Mouse (Mus musculus) CD4-positive helper T cell, adult 2 months (primary cell): ENCODE measurements around the gene Ggct.
"Not testable (repeated sequence)": the region's sequence is repeated elsewhere in the genome, so short reads cannot be mapped to it uniquely, and the experiment has no call there.

Experiments used
- DNase-seq: peaks from one replicate; pipeline ENCODE4 v3.0.0-alpha.2; 2012; ENCODE audit warnings: low read depth, missing footprints, low spot score

Gene Ggct

GRCm38 (mm10) chr6:54996361-54996760 is 3.6 kb upstream of the Ggct start:
- DNase-seq: no peak

GRCm38 (mm10) chr6:54992141-54992540 is 609 bp downstream of the Ggct start:
- no peak for DNase-seq

GRCm38 (mm10) chr6:54991189-54991588 is 1.6 kb downstream of the Ggct start:
- peak; percentile 40 for DNase-seq

DNA sequence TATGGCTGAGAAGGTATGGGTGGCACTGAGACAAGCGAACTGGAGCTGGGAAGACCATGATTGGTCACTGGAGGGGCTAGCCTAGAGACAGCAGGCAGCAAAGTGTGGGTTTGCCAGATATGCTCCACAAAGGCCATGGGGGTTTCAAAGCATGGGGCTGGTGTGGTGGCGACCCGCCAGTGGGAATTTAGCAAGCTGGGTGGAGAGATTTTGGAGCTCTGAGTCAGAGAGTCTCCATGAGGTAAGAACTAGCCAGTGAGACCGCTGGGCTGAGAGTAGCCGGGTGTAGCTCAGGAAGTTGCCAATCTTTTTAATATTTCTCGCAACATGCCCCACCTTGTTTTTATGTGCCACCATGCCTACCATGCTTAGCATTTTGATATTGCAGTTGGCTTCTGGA is 4.6 kb downstream of the Ggct start:
- no peak for DNase-seq

DNA sequence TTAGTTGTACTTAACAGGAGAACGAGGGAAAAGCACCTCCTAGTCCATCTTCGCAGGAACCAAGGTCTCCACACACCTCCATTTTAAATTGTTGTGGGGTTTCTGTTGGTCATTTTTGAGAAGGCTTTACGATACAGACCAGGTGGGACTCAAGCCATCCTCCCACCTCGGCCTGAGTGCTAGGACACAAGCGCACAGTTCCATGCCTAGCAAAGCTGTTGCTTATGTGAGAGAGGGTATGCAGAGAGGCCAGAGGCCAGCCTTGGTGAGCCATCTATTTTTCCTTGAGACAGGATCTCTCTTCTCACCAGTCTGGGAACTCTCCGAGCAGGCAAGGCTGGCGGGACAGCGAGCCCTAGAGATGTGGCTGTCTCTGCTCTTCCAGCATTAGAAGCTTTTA is 8.7 kb downstream of the Ggct start:
- no peak for DNase-seq

GRCm38 (mm10) chr6:54983526-54984050 is 9.2 kb downstream of the Ggct start:
- DNase-seq: no peak

- no peak for DNase-seq
Measured at GRCm38 (mm10) chr6:54979426-54979825, 13.3 kb downstream of the Ggct start.

GRCm38 (mm10) chr6:54975616-54976015 is 17.1 kb downstream of the Ggct start:
- DNase-seq: no peak

DNA sequence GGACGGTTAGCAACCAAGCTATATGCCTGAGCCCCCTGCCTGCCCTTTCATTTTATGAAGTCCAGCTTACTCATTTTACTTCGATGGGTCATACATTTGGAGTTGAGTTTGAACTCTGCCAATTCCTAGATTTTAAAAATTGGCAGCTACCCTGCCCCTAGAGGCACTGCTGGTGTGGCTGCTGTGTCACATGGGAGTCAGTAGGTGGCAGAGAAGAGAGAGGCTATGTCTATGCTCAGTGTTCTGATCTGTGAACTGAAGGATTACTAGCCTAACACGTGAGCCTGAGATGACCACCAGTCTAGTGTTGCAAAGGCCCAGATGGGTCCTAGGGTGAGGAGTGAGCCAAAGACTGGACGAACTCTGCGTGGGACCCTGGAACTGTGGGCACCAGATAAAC is 18.2 kb downstream of the Ggct start:
- DNase-seq: peak; percentile 42

DNA sequence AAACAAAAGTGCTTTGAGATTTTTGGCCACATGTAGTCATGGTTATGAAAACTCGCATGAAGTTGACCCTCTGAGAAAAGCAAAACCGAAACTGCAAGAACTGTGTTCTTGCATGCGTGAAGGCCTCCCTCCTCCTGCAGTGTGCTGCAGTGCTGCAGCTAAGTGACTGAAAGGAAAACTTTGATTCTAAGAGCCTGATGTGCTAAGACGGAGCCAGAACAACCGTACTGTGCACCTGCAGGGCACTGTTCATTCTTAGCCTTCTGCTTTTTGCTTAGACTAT is 19.9 kb downstream of the Ggct start:
- peak; percentile 76 for DNase-seq

DNA sequence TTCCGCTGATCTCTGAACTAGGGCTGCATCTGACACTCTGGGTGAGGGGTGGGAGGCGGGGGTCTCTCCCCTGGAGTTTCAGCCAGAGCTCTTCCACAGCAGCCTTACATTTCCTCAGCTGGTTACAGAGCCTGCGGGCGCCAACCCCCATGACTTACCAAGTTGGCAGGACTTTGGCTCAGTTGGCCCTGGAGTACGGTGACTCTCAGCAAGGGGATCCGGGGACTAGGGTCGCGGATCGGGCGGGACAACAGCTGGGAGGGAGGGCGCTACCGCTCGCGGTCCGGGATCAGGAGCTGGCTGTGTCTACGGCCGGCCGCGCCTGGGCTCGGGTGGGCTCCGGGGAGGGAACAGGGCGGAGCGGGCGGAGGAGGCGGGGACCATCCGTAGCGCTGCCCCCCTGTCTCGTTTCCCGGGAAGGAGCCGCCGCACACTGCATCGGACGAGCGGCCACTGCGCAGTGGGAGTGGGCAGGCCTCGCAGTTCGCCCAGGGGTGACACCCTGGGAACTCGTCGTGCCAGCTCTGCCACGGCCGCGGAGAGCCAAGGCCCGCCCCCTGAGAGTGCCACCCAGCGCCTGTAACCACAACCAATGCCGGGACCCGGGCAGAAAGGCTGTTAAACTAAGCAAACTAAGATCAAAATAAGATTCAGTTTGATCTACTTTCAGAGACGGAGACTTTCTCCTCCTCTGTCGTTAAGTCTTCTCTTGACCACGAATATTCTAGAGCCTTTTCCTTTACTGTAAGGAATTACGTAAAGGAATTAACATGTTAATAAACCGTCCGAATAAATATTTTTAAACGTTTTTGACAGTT is 20.4 kb downstream of the Ggct start, which contains the start of gene Nod1:
Gene Nod1, minus strand, starts transcription at position 502 of the 818 bp plus-strand sequence.
- DNase-seq: peak; percentile 81

- no peak for DNase-seq
Measured at GRCm38 (mm10) chr6:54971731-54972110, 21.0 kb downstream of the Ggct start.

DNA sequence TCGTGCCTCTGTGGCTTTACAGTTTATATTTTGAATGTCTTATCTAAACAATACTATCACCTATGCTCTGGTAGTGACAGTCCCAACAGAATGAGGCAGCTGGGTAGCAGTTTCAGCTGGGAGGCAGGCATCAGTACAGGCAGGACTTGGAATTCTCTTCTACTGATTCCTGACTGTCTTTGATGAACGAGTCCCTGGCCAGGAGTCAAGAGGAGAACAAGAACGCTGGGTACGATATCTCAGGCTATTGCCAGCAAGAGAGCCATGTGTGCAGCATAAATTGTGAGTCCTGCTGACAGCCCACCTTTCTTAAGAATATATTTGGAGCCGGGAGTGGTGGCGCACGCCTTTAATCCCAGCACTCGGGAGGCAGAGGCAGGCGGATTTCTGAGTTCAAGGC is 22.2 kb downstream of the Ggct start:
- DNase-seq: no peak

GRCm38 (mm10) chr6:54969801-54970200 is 22.9 kb downstream of the Ggct start:
- DNase-seq: no peak

DNA sequence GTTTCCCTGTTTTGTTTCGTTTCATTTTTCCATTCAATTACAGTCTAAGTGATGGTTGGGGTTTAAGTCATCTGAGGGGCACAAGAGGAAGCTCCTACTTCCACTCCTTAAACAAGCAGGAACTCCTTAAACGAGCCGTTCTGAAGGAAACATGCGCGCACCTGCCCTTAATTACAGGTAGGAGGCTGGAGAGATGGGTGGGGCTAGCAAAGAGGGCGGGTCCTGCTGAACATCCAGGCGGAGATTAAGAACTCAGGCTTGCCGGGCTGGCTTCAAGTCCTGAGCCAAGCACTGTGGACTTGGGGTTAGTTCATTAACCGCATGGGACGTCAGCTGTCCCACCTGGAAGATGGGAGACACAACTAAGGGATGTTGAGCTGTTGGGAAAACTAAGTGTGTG is 25.2 kb downstream of the Ggct start:
- no peak for DNase-seq

GRCm38 (mm10) chr6:54965234-54965633 is 27.5 kb downstream of the Ggct start:
- peak; percentile 72 for DNase-seq

GRCm38 (mm10) chr6:54964755-54965154 is 28.0 kb downstream of the Ggct start:
- DNase-seq: peak; percentile 68

- no peak for DNase-seq
Measured at GRCm38 (mm10) chr6:54963599-54963998, 29.2 kb downstream of the Ggct start.

DNA sequence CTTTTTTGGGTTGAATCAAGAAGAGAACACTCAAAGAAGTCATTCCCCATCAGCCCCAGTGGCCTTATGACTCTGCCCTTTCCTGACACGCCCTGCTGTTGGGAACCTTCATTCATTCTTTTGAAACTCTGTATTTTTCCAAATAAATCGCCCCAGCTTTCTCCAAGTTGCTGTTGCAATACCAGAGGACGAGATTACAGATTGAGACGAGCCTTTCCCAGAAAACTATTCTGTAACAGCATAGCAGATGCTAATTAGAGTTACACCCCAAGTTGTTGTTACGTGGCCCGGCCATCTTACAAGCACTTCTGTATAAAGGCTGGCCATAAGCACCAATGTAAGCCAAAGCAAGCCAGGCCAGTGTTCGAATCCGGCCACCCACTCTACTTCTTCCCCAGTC is 35.1 kb downstream of the Ggct start:
- DNase-seq: no peak

GRCm38 (mm10) chr6:54956425-54956824 is 36.3 kb downstream of the Ggct start:
- no peak for DNase-seq

- peak; percentile 34 for DNase-seq
Measured at GRCm38 (mm10) chr6:54955949-54956348, 36.8 kb downstream of the Ggct start.

GRCm38 (mm10) chr6:54954659-54955414 is 37.9 kb downstream of the Ggct start:
- DNase-seq: no peak

GRCm38 (mm10) chr6:54953399-54953798 is 39.4 kb downstream of the Ggct start:
- DNase-seq: not testable (repeated sequence)
